Mouse (Mus musculus): Measurements from ENCODE around the gene Nlrp4a.

DNA sequence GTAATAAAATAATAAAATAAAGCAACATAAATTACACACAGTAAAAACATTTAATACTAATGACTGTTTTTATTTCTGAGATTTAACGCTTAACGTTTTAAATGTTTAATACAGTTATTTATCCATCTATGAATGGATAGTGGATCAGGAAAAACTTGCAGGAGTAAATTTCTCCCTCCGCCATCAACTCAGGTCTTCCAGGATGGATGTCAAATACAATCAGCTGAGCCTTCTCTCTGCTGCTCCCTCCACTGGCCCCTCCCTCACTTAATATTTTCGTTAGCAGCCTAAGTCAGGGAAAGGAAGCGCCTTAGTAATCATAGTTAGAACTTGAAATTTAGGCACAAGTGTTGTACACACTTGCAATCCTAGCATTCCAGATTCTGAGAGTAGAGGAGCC lies at the start of gene Nlrp4a:
- TF ChIP-seq CTCF (conservative IDR thresholded peaks at IDR 0.05; ENCODE audit: low read length) = no peak
- TF ChIP-seq NANOG (IDR thresholded peaks at IDR 0.05; ENCODE audit: borderline replicate concordance, low read length) = no peak
